Mouse (Mus musculus) liver, embryonic 11.5 days (tissue): ENCODE measurements around the gene Tpte. TPM values are rescaled to one million over a fixed set of nuclear protein-coding genes. Genes with fewer than 3 reads are reported as not detected.

Source experiments
- ATAC-seq: fragments of 200-750 bp; cut with Nextera tagmentation; replicated peaks from 2 replicates; pipeline ENCODE4 v1.8.0; 2017; ENCODE audit warnings: moderate number of reproducible peaks, mild to moderate bottlenecking, moderate TSS enrichment, moderate library complexity; ENCODE audit not compliant: low FRiP score
- DNase-seq: peaks from one replicate; pipeline ENCODE4 v3.0.0-alpha.2; 2017; ENCODE audit warnings: low spot score
- H3K27ac ChIP-seq: fragments of 300-500 bp; sonication (generic); 2 replicates; pipeline ENCODE4 v1.5.1; 2014; ENCODE audit warnings: mild to moderate bottlenecking, low read depth, low read length, control low read depth
- H3K27me3 ChIP-seq: fragments of 300-500 bp; sonication (generic); replicated peaks from 2 replicates; pipeline ENCODE4 v1.6.1; 2014; ENCODE audit warnings: low read length, mixed read lengths; ENCODE audit not compliant: control insufficient read depth, insufficient read depth
- H3K36me3 ChIP-seq: fragments of 300-500 bp; sonication (generic); 2 replicates; pipeline ENCODE4 v1.6.1; 2014; ENCODE audit warnings: mild to moderate bottlenecking, low read length, moderate library complexity, mixed read lengths; ENCODE audit not compliant: control insufficient read depth, insufficient read depth
- H3K4me1 ChIP-seq: fragments of 300-500 bp; sonication (generic); replicated peaks from 2 replicates; pipeline ENCODE4 v1.6.1; 2014; ENCODE audit warnings: low read length, mixed read lengths; ENCODE audit not compliant: control insufficient read depth, insufficient read depth
- H3K4me2 ChIP-seq: fragments of 300-500 bp; sonication (generic); 2 replicates; pipeline ENCODE4 v1.6.1; 2014; ENCODE audit warnings: mild to moderate bottlenecking, control low read depth, moderate library complexity
- H3K4me3 ChIP-seq: fragments of 300-500 bp; sonication (generic); 2 replicates; pipeline ENCODE4 v1.5.1; 2014; ENCODE audit warnings: low read depth, low read length, control low read depth
- H3K9ac ChIP-seq: fragments of 300-500 bp; sonication (generic); 2 replicates; pipeline ENCODE4 v1.6.1; 2014; ENCODE audit warnings: low read depth, low read length, control low read depth
- H3K9me3 ChIP-seq: fragments of 300-500 bp; sonication (generic); 2 replicates; pipeline ENCODE4 v1.6.1; 2016; ENCODE audit warnings: low read length, inconsistent platforms, mixed read lengths; ENCODE audit not compliant: control insufficient read depth
- WGBS: fragments of 180-500 bp; shearing (Covaris S2); extraction: QIAGEN DNeasy Blood & Tissue Kit; methylation state at CpG from one replicate; pipeline ENCODE4 v1.1.7; 2014; 5-methylcytosine and 5-hydroxymethylcytosine counted together
- polyA plus RNA-seq: library from polyadenylated mRNA; unstranded; fragments of >200 nt; fragmentation: Nextera tagmentation; extraction: Ambion mirVana; gene quantifications from 2 replicates; pipeline ENCODE4 v1.2.1, GENCODE M21; 2014

The Tpte gene
- not detected in 2 replicates for polyA plus RNA-seq

GRCm38 (mm10) chr8:22282999-22283491, at the start of gene Tpte:
Gene Tpte (plus strand): TSS chr8:22283441.
- WGBS, result 46% methylated on average over 2 of the region's 2 CpGs

GRCm38 (mm10) chr8:22242986-22243385, 40.3 kb upstream of the Tpte start:
- WGBS, result 88% methylated on average over 9 of the region's 9 CpGs
- no peak overlapping the region for H3K4me3 ChIP-seq
- no peaks in the 10 kb centered on the region for H3K4me1 ChIP-seq
- ATAC-seq (no peak), DNase-seq (no peak)
- no peak overlapping the region for H3K27ac ChIP-seq
- no peaks in the 10 kb centered on the region for H3K27me3 ChIP-seq
- H3K9ac ChIP-seq, result no peak overlapping the region
- no peaks in the 10 kb centered on the region for H3K36me3 ChIP-seq
- no peaks in the 10 kb centered on the region for H3K9me3 ChIP-seq
- no peak overlapping the region for H3K4me2 ChIP-seq

More at GRCm38 (mm10) chr8:22282999-22283491, at the start of gene Tpte:
- H3K4me1 ChIP-seq, result no peaks in the 10 kb centered on the region
- H3K36me3 ChIP-seq, result no peaks in the 10 kb centered on the region
- no peaks in the 10 kb centered on the region for H3K9me3 ChIP-seq
- no peak within 1 kb of the TSS for H3K4me2 ChIP-seq
- no peak within 1 kb of the TSS for H3K9ac ChIP-seq
- H3K4me3 ChIP-seq, result no peak within 1 kb of the TSS
- no peaks in the 10 kb centered on the region for H3K27me3 ChIP-seq
- no peak for DNase-seq
- no peak within 1 kb of the TSS for H3K27ac ChIP-seq
- no peak for ATAC-seq

- 34% methylated on average over 1 of the region's 1 CpGs for WGBS
- H3K4me1 ChIP-seq, result no peaks in the 10 kb centered on the region
These were observed 37.6 kb upstream of the Tpte start for GRCm38 (mm10) chr8:22245663-22246062.

GRCm38 (mm10) chr8:22247956-22248355, 35.3 kb upstream of the Tpte start:
- WGBS, result 92% methylated on average over 12 of the region's 12 CpGs
- H3K9ac ChIP-seq, result no peak overlapping the region
- no peaks in the 10 kb centered on the region for H3K4me1 ChIP-seq
- no peak overlapping the region for H3K27ac ChIP-seq
- no peak for DNase-seq
- H3K27me3 ChIP-seq, result no peaks in the 10 kb centered on the region
- H3K36me3 ChIP-seq, result no peaks in the 10 kb centered on the region
- H3K4me2 ChIP-seq, result no peak overlapping the region
- no peak for ATAC-seq
- H3K4me3 ChIP-seq, result no peak overlapping the region
- H3K9me3 ChIP-seq, result no peaks in the 10 kb centered on the region

More at GRCm38 (mm10) chr8:22245663-22246062, 37.6 kb upstream of the Tpte start:
- Histone ChIP-seq H3K9me3 (no peaks in the 10 kb centered on the region), H3K36me3 (no peaks in the 10 kb centered on the region), H3K27me3 (no peaks in the 10 kb centered on the region), H3K27ac (no peak overlapping the region), H3K4me2 (no peak overlapping the region), H3K9ac (no peak overlapping the region), H3K4me3 (no peak overlapping the region)
- ATAC-seq, result no peak
- DNase-seq, result no peak

- ATAC-seq (no peak), DNase-seq (no peak)
- no peak overlapping the region for H3K9ac ChIP-seq
- H3K4me3 ChIP-seq, result no peak overlapping the region
- H3K9me3 ChIP-seq, result no peaks in the 10 kb centered on the region
- H3K4me2 ChIP-seq, result no peak overlapping the region
- no peaks in the 10 kb centered on the region for H3K4me1 ChIP-seq
- H3K27me3 ChIP-seq, result no peaks in the 10 kb centered on the region
- H3K36me3 ChIP-seq, result no peaks in the 10 kb centered on the region; the same call in 1 of the 2 replicates
- H3K27ac ChIP-seq, result no peak overlapping the region
- 73% methylated on average over 9 of the region's 9 CpGs for WGBS
These were observed 34.2 kb upstream of the Tpte start for GRCm38 (mm10) chr8:22249080-22249479.

GRCm38 (mm10) chr8:22258946-22259450, 24.2 kb upstream of the Tpte start:
- no peaks in the 10 kb centered on the region; the same call in 1 of the 2 replicates for H3K9me3 ChIP-seq
- no peak overlapping the region for H3K4me3 ChIP-seq
- no peak for DNase-seq
- ATAC-seq, result no peak
- no peaks in the 10 kb centered on the region for H3K27me3 ChIP-seq
- H3K9ac ChIP-seq, result no peak overlapping the region
- no peak overlapping the region for H3K27ac ChIP-seq
- no peak overlapping the region for H3K4me2 ChIP-seq
- H3K4me1 ChIP-seq, result no peaks in the 10 kb centered on the region
- WGBS, result 81% methylated on average over 18 of the region's 18 CpGs
- no peaks in the 10 kb centered on the region; the same call in 1 of the 2 replicates for H3K36me3 ChIP-seq

- H3K27ac ChIP-seq, result no peak overlapping the region
These were observed 23.7 kb upstream of the Tpte start for GRCm38 (mm10) chr8:22259531-22259930.

GRCm38 (mm10) chr8:22260091-22260722, 23.0 kb upstream of the Tpte start:
- DNase-seq (no peak), ATAC-seq (no peak)
- no peaks in the 10 kb centered on the region for H3K36me3 ChIP-seq
- no peaks in the 10 kb centered on the region for H3K9me3 ChIP-seq
- no peak overlapping the region for H3K4me2 ChIP-seq
- no peaks in the 10 kb centered on the region for H3K27me3 ChIP-seq
- no peak overlapping the region for H3K27ac ChIP-seq
- H3K4me1 ChIP-seq, result no peaks in the 10 kb centered on the region
- H3K4me3 ChIP-seq, result no peak overlapping the region
- WGBS, result 28% methylated on average over 9 of the region's 9 CpGs
- no peak overlapping the region for H3K9ac ChIP-seq

More at GRCm38 (mm10) chr8:22259531-22259930, 23.7 kb upstream of the Tpte start:
- no peaks in the 10 kb centered on the region; the same call in 1 of the 2 replicates for H3K9me3 ChIP-seq
- H3K27me3 ChIP-seq, result no peaks in the 10 kb centered on the region
- H3K36me3 ChIP-seq, result no peaks in the 10 kb centered on the region
- no peak overlapping the region for H3K4me3 ChIP-seq
- ATAC-seq (no peak), DNase-seq (no peak)
- no peak overlapping the region for H3K4me2 ChIP-seq
- no peak overlapping the region for H3K9ac ChIP-seq
- no peaks in the 10 kb centered on the region for H3K4me1 ChIP-seq
- WGBS, result 82% methylated on average over 12 of the region's 12 CpGs

GRCm38 (mm10) chr8:22262267-22262666, 21.0 kb upstream of the Tpte start:
- H3K27ac ChIP-seq, result no peak overlapping the region
- ATAC-seq (no peak), DNase-seq (no peak)
- no peaks in the 10 kb centered on the region for H3K27me3 ChIP-seq
- no peaks in the 10 kb centered on the region for H3K4me1 ChIP-seq
- no peak overlapping the region for H3K4me2 ChIP-seq
- 75% methylated on average over 3 of the region's 3 CpGs for WGBS
- H3K9ac ChIP-seq, result no peak overlapping the region
- H3K36me3 ChIP-seq, result no peaks in the 10 kb centered on the region
- no peak overlapping the region for H3K4me3 ChIP-seq
- H3K9me3 ChIP-seq, result no peaks in the 10 kb centered on the region
